Mouse (Mus musculus) inflammation-experienced regulatory T-cells, adult 6 months (primary cell): Measurements from ENCODE around the gene Nol4l. TPM values are rescaled to one million over a fixed set of nuclear protein-coding genes. Genes with fewer than 3 reads are reported as not detected.
"Not testable (repeated sequence)": the region's sequence is repeated elsewhere in the genome, so short reads cannot be mapped to it uniquely, and the experiment has no call there.

ENCODE experiments used
- ATAC-seq: one replicate; pipeline ENCODE4 v1.8.0; 2017
- polyA plus RNA-seq, 3 experiments: library from polyadenylated mRNA; unstranded; fragments of 100-300 nt; shearing (Covaris generic); gene quantifications; one replicate each; pipeline ENCODE4 v1.2.1; 2017

The Nol4l gene
- polyA plus RNA-seq, 3 experiments from 2014 or later, result 2.4 to 3.9 (median 2.4) TPM

- ATAC-seq, result no peak
Observed at GRCm38 (mm10) chr2:153404882-153405281, 124.9 kb downstream of the Nol4l start.

DNA sequence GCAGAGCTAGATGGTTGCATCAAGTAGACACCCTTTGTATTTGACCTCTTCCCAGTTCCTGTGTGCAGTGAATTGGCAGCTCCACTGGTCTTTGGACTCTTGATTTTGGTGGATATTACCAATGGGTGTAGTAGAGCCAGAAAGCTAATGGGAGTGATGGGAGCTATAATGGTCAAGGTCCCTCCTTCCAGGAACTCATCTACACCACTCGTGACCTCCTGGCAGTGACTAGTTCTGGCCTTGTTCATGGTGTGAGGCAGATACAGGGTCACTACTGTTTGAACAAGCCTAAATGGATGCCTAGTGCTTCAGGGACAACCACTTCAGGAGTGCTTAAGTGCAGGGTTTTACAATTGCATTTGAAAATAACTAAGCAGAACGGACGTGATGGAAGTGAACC, 125.7 kb downstream of the Nol4l start:
- no peak for ATAC-seq

GRCm38 (mm10) chr2:153399166-153399565, 130.6 kb downstream of the Nol4l start:
- ATAC-seq, result no peak

DNA sequence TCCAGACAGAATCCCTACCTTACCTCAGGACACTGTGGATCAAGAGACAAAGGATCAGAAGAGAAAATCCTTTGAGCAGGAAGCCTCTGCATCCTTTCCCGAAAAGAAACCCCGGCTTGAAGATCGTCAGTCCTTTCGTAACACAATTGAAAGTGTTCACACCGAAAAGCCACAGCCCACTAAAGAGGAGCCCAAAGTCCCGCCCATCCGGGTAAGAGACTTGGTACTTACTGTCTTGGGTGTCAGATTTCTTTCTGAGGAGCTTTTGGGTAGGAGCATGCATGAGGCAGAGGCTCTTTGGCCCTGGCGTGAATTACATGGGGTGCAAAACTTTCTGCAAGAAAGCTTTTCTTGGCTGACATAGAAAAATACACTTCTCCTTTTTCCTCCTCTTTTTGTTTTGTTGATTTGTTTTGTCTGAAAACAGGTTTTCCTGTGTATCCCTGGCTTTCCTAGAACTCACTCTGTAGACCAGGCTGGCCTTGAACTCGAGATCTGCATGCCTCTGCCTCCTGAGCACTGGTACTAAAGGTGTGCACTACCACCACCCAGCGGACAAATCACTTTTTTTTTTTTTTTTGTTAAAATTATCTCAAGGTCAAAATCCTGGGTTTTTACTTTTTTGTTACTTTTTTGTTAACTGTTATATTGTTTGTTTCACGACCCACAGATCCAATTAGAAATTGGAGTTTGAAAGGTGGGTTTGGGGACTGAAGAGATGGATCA, 131.8 kb downstream of the Nol4l start:
- no peak for ATAC-seq

DNA sequence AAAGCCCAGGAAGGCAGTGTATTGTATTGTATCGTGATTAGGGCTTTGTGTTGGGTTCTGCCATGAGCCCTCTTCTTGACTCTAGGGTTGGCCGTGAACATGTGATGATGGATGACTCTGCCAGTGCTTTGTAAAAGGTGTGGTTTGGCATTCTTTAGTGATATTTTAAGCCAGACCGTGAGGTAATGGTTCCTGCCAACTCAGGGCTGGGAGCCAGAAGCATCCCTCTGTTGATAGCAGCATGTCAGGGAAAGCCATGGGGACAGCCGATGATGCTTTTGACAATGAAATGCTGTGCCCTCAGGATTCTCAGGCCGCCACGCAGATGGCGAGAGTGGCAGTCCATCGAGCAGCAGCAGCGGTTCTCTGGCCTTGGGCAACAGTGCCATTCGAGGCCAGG, 136.7 kb downstream of the Nol4l start:
- no peak for ATAC-seq

GRCm38 (mm10) chr2:153389831-153390230, 139.9 kb downstream of the Nol4l start:
- ATAC-seq, result no peak

DNA sequence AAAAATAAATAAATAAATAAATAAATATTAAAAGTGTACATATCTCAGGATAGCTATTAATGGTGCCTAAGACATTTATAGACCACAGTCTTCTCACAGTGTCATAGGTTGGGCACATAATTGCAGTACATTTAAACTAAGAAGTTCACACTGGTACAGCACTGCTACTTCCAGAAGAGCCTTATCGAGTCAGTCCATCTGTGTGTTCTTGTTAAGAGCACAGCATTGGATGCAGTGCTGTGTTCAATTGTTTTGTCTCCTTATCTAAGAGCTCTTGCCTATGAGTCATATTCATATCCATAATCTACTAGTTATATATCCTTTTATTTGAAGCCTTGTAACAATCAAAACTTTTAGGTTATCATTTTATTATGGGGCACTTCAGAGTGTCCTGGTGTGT, 149.3 kb downstream of the Nol4l start:
- no peak for ATAC-seq

- no peak for ATAC-seq
Observed at GRCm38 (mm10) chr2:153375380-153375779, 154.4 kb downstream of the Nol4l start.

GRCm38 (mm10) chr2:153370871-153371270, 158.9 kb downstream of the Nol4l start:
- ATAC-seq, result no peak

- ATAC-seq, result not testable (repeated sequence)
Observed at GRCm38 (mm10) chr2:153364531-153364930, 165.2 kb downstream of the Nol4l start.

GRCm38 (mm10) chr2:153361101-153361710, 168.6 kb downstream of the Nol4l start:
- no peak for ATAC-seq

Other genes starting within 250 kb of the Nol4l start
- 10 to 100 TPM in 2 of 3 experiments, 1 to 10 TPM in 1; 8.5 to 13.3 (median 11.6) TPM for gene Kif3b, start 238.6 kb downstream of the Nol4l start, polyA plus RNA-seq
- 10 to 100 TPM; 15.0 to 16.6 (median 15.9) TPM for gene Asxl1, start 184.1 kb downstream of the Nol4l start, polyA plus RNA-seq
- not detected for gene 4930404H24Rik, start 37.2 kb downstream of the Nol4l start, polyA plus RNA-seq
- gene Commd7, start 102.8 kb upstream of the Nol4l start, polyA plus RNA-seq, result 100 to 1,000 TPM; 102 to 138 (median 121) TPM
- 1 to 10 TPM; 1.5 to 4.8 (median 3.7) TPM for gene Dnmt3b, start 119.5 kb upstream of the Nol4l start, polyA plus RNA-seq
- gene Dnmt3c, start 166.7 kb upstream of the Nol4l start, polyA plus RNA-seq, result not detected
- gene Mapre1, start 211.3 kb upstream of the Nol4l start, polyA plus RNA-seq, result 100 to 1,000 TPM; 267 to 340 (median 269) TPM
- gene Efcab8, start 250.0 kb upstream of the Nol4l start, polyA plus RNA-seq, result under 1 TPM in 2 of 3 experiments, not detected in 1; 0.21 to 0.38 TPM